Mouse (Mus musculus) c-Kit-negative CD71-positive TER-119-positive erythroid progenitor cells, embryonic 14.5 days (primary cell): ENCODE measurements around the gene Itpkb.
"Not testable (repeated sequence)": the region's sequence is repeated elsewhere in the genome, so short reads cannot be mapped to it uniquely, and the experiment has no call there.

Source experiments
- DNase-seq: peaks from one replicate; pipeline ENCODE4 v3.0.0-alpha.2; 2013; ENCODE audit warnings: low read depth, low spot score

Itpkb gene

DNA sequence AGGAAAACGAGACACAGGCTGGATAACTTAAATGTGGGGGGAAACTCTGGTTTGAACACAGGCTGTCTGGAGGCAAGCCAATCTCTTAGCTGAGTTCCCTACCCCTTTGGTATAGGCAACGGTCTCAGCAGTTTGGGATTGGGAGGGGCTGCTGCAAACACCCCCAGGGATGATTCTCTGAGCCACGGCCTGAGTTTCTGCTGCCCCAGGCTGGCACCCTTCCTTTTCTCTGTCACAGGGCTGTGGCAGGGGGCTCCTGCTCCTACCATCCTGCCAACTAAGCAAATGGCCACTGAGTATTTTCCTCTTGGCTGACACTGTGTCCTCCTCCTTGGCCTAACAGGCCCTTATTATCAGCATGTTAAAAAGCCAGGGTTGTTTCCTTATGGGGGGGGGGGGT lies 37.3 kb downstream of the Itpkb start:
- no peak for DNase-seq

DNA sequence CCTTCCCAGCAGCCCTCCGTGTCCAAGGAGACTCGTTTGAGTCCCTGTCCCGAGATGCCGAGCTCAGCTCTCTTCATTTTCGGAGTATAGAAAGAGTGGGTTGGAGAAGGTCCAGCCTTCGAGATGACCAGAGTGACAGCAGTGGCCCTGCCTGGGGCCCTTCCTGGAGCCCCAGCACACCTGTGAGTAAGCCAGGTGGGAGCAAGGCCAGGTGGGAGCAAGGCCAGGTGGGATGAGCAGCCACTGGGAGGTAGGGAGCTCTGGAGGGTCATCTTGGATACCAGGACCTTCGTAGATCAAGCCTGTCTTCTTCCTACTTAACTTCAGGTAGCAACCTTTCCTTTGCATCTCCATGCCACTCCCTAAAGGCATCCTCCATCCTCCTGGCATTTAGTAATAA lies 37.8 kb downstream of the Itpkb start:
- DNase-seq = no peak

DNA sequence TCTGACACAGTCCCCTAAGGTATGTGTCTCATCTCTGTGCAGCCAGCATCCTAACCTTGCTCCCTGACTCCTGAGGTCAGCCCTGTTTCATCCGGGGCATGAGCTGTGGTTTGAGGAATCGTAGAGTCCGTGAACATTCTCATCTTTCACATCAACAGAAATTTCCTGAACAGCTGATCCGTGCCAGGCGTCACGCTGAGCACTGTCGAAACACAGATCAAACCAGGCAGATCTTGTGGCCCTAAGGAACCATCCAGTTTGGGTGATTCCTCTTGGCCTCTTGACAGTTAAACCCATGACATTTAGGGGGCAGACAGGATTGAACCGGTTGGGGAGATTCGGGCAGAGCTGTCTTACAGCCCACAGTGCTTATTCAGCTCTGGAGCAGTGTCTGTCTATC lies 38.4 kb downstream of the Itpkb start:
- DNase-seq = no peak

DNA sequence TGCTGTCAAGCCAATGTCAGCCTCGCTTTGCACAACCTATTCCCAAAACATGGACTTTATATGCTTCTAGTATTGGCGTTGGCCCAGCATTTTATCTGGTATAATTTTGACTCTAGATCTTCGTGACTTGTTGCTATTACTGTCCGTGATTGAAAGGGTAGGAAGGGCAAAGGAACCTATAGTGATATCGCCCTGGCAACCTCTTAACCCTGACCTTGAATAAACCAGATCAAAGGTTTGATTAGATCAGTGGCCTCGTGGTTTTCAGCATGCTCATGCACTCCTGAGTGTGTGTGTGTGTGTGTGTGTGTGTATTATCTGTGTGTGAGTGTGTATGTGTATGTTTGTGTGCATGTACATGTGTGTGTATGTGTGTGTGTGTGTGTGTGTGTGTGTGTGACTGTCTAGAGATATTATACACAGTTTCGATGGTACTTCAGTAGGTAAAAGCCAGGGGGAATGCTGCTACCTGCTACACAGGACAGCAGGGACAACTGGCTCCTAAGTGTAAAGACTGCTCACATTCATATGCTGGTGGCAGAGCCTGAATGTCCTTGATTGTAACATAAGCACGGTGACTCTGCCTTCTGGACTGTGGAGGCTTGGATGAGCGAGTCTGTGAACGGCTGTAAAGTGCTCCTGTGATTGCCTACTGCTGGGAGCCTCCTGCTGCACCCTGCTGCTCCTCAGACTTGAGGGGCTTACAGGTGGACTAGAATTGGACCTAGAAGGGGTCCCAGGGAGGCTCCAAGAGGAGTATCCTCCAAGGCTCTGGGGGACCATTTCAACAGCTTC lies 40.8 kb downstream of the Itpkb start:
- DNase-seq = no peak

DNA sequence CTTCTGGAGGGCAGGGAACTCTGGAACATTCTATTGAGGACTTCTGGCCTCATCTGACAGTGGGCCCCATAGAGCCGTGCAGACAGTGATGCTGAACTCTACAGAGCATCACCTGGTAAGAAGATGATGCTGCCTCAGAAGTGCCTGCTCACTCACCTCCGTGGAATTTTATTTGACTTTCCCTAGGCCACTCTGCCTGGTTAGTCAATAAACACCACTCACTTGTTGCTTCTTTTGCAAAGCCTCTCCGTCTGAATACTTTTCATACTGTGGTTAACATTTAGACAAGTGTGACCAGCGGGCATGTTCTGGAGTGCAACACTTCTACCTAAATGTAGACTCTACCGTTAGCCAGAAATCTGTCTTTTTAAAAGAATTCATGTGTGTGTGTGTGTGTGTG lies 42.0 kb downstream of the Itpkb start:
- not testable (repeated sequence) for DNase-seq

DNA sequence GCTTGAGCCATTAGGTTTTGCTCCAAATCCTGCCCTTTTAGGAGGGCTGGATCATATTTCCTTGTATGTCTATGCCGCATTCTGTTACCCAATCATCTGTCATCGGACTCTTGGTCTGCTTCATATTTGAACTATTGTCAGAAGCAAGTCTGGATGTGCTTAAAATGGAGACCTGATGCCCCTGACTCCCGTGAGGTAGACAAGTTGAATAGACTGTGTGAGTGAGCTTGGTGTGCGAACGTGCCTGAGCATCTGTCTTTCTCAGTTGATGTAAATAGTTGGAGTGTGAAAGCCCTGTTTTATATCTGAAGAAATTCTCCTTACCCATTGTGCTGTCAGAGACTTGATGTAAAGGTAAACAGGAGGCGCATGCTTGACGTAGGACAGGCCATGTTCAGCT lies 46.3 kb downstream of the Itpkb start:
- no peak for DNase-seq

DNA sequence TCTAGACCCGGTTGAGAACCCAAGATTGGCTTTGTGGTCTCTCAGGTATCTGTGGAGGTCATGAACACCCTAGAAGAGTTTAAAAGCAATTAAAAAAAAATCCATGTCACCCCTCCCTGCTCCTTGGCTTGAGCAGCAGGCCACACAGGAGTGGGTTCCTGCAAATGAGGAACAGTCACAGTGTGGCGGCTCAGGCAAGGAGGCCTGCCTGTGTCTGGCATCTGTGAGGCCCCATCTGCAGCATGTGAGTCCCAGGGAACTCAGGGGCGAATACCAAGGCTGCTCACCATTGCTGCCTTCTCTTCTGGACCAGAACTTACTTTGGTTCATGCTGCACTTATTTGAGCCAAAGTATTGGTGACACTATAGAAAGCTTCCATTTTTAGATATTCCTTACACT lies 49.3 kb downstream of the Itpkb start:
- DNase-seq = no peak

DNA sequence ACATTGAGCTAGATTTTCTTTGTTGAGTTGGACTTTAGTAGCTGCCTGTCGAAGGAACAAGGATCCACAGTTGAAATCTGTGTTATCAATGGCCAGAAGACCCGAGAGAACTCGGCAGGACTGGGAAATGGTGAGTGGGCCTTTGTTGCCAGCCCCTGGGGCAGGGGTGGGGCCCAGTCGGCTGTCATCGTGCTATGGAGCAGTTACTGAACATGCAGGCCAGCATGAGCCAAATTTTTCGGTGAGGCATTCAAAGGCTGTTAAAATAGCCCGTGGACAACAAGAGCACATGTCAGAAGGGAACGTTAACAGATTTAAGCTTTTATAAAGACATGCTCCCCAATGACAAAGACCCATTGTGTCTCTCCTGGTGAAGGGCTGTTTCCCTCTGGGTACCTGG lies 52.1 kb downstream of the Itpkb start:
- DNase-seq = no peak

DNA sequence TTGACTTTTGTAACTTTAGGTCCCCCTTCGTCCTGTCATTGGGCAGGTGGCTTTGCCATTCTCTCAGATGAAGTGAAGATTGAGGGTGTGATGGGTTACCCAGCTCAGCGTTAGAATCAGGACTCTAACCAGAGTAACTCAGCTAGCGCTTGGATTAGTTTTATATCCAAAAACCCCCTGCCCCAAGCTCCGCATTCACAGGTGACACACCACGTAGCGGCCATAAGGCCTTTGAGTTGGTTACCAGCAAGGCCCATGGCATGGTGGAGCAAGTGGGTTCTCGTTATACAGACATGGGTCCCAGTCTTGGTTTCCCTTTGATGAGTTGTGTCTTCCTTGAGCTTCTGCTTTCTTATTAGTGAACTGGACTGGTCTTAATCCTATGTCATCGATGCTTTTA lies 53.6 kb downstream of the Itpkb start:
- no peak for DNase-seq

DNA sequence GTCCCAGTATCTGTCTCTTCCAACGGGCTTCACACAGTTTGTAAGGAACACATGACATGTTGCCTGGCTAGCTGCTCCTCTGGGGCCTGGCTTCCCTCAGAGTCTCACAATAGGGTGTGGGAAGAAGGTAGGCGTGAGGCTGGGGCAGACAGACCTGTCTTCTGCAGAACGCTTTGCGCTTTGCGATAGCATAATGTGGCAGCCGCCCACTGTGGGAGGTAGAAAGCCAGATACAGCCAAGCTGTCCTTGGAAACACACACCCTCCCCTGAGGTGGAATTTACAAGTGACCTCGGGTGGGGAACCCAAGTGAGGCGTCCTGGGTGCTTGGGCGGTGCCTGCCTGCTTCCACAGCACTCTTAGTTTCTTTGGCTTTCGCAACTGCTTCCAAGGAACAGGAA lies 54.2 kb downstream of the Itpkb start:
- DNase-seq = no peak

DNA sequence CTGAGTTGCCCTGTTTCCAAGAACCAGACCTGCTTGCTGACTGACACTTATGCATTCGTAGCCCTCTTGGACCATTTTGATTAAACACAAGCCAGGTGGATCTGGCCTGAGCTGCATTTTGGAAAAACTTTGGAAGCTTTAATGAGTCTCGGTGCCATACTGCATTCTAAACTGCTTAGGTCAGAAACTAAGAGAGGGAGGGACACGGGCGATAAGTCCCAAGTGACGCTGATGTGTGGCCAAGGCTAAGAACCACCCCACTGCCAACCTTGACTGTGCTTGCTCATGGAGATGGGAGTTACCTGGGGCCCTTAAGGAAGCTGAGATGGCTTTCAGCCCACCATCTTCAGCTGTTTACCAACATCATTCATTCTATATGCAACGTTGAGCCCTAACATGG lies 55.0 kb downstream of the Itpkb start:
- no peak for DNase-seq

DNA sequence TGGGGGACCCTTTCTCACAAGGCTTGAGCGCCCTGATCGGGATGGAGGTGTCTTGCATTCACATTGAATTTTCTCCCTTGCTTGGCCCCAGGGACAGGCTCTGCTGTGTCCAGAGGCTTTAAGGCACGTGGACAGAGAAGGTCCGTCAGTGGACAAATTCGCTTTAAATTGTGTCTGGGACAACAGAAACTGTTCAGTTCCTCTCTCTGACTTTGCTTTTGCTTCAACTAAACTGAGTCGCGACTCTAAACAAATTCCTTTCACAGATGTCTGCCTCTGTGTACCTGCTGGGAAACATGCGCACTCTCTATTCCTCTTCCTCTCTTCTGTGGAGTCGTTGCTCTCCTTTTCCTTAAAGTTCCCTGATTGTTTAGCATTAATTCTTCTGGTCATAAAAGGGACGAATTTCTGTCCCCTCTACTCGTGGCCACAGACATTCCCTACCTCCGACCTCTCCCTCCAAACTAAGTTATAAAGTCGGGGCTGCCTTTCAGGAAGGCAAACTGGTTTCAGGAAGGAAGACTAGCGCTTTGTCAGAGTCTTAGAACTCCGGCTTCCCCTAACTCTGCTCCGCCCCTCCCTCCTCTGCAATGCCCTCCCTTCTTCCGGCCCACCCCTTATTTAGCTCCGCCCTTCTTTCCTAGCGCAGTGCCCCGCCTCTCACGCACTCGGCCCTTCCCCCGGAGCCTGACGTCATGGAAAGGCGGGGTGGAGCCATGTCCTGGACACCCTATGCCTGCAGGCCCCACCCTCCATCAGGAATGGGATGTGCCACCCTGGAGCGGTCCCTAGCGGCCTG lies 56.9 kb downstream of the Itpkb start:
- peak; percentile 98 for DNase-seq

DNA sequence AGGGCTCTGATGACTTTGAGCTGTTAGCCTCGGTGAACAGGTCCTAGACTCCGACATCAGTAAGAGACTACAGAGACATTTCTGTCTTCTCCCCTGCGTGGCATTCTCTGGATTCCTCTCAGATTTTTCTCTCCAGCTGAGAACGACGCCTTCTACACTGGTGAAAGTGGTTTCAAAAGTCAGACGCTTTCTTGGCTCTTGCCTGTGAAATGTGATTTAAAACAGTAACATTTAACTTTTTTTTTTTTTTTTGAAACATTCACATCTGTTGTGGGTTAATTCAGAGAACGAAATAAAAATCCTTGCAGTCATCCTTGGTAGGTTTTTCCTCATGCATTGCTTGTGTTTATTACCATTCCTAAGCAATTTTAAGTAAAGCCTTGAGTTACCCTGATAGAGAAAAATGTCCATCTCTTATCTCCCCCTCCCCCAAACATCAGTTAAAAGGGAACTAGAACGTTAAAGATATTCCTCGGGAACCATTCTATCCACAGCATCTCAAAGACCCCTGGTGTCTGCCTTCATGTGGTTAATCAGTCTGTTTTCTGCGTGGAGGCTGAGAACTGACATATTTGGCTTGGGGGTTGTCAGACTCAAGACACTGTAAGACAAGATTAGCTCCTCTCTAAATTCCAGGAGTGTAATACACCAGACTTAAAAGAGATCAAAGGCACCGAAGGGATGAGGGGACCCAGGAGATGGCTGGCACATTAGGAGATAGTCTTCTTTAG lies 57.6 kb downstream of the Itpkb start:
- DNase-seq = no peak

DNA sequence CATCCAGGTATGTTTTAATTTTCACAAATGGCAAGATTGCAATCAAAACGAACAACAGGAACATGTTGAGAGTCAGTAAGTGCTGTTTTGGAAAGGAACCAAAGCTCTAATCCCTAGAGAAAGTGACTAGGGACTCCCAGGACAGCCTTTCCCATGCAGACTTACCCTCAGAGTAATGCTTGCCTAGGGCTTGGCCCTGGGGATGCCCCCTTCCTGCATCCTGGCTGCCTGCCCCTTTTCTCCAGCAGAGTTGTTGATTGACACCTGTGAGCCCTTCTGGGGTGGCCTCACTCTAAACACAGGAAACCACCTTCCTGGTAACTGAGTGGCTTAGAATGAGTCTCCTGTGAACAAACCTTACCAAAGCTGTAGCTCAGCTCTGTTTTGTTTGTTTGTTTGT lies 58.2 kb downstream of the Itpkb start:
- DNase-seq = no peak

DNA sequence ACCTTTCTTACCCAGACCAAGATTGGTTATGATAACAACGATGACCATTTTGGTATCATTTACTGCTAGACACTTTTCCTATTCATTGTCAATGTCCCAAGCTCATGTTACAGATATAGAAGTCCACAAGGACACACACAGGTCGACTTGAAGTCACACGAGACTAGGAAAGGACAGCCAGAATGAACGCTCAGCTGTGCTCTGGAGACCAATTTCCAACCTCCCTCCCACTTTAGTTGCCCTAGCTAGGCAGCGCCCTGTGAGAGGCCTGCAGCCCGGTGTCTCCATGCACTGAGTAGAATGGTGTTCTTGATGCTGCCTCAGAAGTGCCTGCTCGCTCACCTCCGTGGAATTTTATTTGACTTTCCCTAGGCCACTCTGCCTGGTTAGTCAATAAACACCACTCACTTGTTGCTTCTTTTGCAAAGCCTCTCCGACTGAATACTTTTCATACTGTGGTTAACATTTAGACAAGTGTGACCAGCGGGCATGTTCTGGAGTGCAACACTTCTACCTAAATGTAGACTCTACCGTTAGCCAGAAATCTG lies 59.0 kb downstream of the Itpkb start:
- not testable (repeated sequence) for DNase-seq

DNA sequence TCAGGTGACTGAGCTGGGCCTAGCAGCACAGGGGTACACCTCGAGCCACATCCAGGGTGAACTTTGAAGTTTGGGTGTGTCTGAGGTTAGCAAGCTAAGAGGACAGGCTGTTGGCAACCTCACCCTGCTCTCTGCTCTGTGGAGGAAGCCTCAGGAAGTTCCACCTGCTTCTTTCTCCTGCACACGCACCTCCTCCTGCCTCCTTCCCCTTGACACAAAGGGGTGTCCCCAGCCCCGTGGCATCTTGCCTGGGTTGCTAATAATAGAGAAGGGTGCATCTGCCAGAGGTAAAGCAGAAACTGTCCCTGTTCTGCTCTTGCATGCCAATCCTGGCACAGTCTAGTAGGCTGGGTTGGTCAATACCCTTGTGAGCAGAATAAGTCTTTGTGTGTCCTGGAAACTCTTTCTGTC lies 60.0 kb downstream of the Itpkb start:
- DNase-seq = no peak

DNA sequence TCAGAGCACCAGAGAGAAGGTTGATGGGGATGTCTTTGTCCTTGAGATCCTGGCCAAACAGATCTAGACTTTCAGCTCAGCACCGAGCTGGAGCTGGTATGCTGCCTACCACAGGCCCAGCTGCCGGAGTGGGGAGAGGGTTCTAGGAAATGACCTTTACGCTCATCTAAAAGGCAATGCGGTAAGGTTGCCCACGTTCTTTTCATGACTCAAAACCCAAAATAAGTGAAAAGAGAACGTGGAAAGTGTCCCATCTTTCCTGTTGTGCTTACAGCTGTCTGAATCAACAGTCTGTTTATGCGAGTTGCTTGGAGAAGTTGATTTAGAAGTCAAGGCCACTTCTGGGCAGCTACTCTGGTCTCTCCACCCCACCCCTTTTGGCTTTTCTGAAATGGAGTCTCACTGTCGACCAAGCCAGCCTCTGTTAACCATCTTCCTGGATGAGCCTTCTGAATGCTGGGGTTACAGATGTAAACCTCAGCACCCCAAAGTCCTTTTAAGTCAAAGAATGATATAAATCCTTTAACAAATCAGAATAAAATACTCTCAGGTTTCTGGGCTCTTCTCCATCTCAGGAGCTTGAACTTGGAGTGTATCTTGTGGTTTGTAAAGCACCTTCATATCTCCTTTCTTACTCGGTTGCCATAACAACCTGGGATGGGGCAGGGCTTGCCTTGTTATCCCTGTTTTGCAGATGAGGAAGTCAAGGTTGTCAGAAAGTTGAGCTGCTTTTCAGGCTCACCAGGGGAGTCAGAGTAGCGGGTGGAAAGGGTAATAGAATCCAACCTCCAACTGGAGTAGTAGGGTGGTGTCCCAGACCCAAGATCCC lies 60.7 kb downstream of the Itpkb start:
- no peak for DNase-seq

DNA sequence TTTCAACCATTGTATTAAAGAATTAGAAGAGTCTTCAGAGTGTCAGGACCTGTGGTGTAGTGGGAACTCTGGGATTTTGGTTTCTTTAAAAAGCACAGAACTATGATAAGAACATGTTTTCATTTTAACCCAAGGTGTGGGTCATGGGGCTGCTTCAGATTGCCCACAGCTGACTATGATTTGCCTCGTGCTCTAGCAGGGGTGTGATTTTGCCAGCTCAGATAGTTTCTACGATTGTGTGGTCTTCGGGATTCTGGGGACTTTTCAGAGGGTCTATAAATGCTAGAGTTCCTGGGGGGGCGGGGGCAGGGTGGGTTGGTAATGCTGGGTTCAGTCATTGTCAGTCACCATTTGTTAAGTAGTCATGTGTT lies 61.3 kb downstream of the Itpkb start:
- no peak for DNase-seq

DNA sequence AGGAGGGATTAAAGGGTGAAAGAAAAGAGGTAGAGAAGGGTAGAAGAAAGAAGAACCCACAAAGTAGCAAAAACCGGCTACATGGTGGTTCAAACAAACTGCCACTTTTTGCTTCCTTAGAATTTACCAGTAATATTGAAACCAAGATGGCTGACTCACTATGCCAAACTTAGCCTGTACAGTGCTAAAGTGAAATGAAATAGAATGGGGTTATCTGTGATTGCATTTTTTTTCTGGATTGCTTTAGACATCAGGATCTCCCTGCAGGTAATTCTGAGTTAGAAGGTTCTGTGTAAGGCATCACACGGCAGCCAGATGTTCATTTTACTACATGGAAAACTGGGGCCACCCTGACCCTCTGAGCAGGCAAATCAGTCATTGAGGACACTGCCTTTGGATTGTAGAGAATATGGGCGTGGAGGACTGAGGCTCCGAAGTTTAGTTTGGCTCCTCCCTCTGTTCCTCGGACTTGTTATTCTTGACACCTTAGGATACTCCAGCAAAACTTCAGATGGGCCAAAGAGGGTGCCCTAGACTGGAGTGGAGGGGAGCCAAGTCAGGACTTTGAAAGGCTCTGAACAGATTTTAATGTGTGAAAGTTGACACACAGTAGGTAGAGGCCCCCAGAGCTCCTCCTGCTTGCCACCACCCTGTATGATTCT lies 62.0 kb downstream of the Itpkb start:
- no peak for DNase-seq

DNA sequence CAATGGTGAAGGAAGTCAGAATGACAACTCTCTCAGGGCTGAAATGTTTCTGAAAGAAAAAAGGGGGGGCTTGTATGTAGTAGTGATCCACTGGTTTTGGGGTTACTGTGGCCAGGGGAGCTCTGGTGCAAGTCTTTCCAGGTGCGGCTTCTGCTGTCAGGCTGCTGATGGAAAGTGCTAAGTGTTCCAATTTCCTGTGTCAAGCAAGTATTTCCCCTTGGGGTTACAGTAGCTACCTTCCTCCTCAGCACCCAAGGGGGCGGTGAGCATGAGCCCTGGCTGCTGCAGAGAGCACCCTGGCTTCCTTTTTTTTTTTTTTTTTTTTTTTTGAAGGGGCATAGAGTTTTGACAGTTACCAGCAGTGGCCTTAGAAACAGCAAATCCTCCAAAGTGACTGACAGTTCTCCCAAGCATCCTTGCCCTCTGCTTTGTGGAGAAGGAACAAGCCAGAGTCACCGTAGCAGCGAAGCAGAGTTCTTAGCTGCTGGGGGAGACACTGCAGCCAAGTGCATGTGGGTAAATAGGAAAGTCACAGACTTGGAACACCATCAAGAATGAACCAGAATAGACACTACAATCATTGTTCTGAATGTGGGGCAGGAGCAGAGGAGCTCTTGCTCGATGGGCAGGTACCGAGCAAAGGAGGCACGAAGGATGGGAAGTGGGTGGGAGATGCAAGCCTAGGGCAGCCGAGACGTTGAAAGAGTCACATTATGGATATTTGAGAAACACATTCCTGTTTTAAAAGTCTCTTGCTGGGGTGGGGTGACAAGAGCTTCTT lies 62.9 kb downstream of the Itpkb start:
- no peak for DNase-seq
